Mouse (Mus musculus): ENCODE measurements around the gene Mlh3. TPM values are rescaled to one million over a fixed set of nuclear protein-coding genes. Genes with fewer than 3 reads are reported as not detected.

Mlh3 gene
- polyA plus RNA-seq, 1 experiment from 2014 or later = 9.8 TPM

- Histone ChIP-seq H3K27me3 (no peaks in the 10 kb centered on the region), H3K4me3 (peak overlapping the region; percentile 78), H3K36me3 (0 out of 2 replicates have a peak, but pooled peaks cover 3% of the 10 kb centered on the region), H3K4me1 (peaks cover 6% of the 10 kb centered on the region), H3K9ac (replicated peaks) (peak overlapping the region; percentile 88), H3K9me3 (no peaks in the 10 kb centered on the region), H3K4me2 (replicated peaks) (peak overlapping the region; percentile 88), H3K27ac (replicated peaks) (peak overlapping the region; percentile 75)
- ATAC-seq (ENCODE audit: low FRiP score, low read depth) = peak; percentile 99
- WGBS = under 1% methylated on average over 31 of the region's 31 CpGs
Observed at GRCm38 (mm10) chr12:85280105-85280844, 9.9 kb upstream of the Mlh3 start.

- Histone ChIP-seq H3K4me2 (replicated peaks) (peak overlapping the region; percentile 88), H3K4me1 (peaks cover 6% of the 10 kb centered on the region), H3K27me3 (no peaks in the 10 kb centered on the region), H3K27ac (replicated peaks) (peak overlapping the region; percentile 75), H3K4me3 (peak overlapping the region; percentile 78), H3K9me3 (no peaks in the 10 kb centered on the region), H3K9ac (replicated peaks) (peak overlapping the region; percentile 88), H3K36me3 (0 out of 2 replicates have a peak, but pooled peaks cover 3% of the 10 kb centered on the region)
- ATAC-seq (ENCODE audit: low FRiP score, low read depth) = peak; percentile 28; the same call in 1 of the 2 replicates
- 8% methylated on average over 10 of the region's 10 CpGs for WGBS
Observed at GRCm38 (mm10) chr12:85279396-85280080, 9.1 kb upstream of the Mlh3 start.

GRCm38 (mm10) chr12:85278919-85279318 lies 8.5 kb upstream of the Mlh3 start:
- Histone ChIP-seq H3K9ac (replicated peaks) (no peak overlapping the region), H3K4me1 (peaks cover 6% of the 10 kb centered on the region)
- 92% methylated on average over 10 of the region's 10 CpGs for WGBS

GRCm38 (mm10) chr12:85276273-85276672 lies 5.9 kb upstream of the Mlh3 start:
- Histone ChIP-seq H3K36me3 (0 out of 2 replicates have a peak, but pooled peaks cover 3% of the 10 kb centered on the region), H3K27ac (replicated peaks) (no peak overlapping the region), H3K4me1 (peaks cover 6% of the 10 kb centered on the region), H3K9ac (replicated peaks) (no peak overlapping the region), H3K9me3 (no peaks in the 10 kb centered on the region), H3K4me3 (no peak overlapping the region), H3K27me3 (no peaks in the 10 kb centered on the region), H3K4me2 (replicated peaks) (no peak overlapping the region)
- no peak for ATAC-seq (ENCODE audit: low FRiP score, low read depth)
- WGBS = 78% methylated on average over 5 of the region's 5 CpGs

More at GRCm38 (mm10) chr12:85278919-85279318, 8.5 kb upstream of the Mlh3 start:
- no peaks in the 10 kb centered on the region for H3K9me3 ChIP-seq
- H3K4me2 ChIP-seq (replicated peaks) = no peak overlapping the region
- H3K27ac ChIP-seq (replicated peaks) = no peak overlapping the region
- ATAC-seq (ENCODE audit: low FRiP score, low read depth) = no peak
- H3K4me3 ChIP-seq = no peak overlapping the region
- H3K27me3 ChIP-seq = no peaks in the 10 kb centered on the region
- 0 out of 2 replicates have a peak, but pooled peaks cover 3% of the 10 kb centered on the region for H3K36me3 ChIP-seq

- Histone ChIP-seq H3K27me3 (no peaks in the 10 kb centered on the region), H3K4me2 (replicated peaks) (no peak overlapping the region), H3K27ac (replicated peaks) (no peak overlapping the region), H3K9me3 (no peaks in the 10 kb centered on the region), H3K4me3 (no peak overlapping the region), H3K4me1 (peaks cover 4% of the 10 kb centered on the region; the same call in 1 of the 2 replicates), H3K9ac (replicated peaks) (no peak overlapping the region), H3K36me3 (0 out of 2 replicates have a peak, but pooled peaks cover 3% of the 10 kb centered on the region)
- no peak for ATAC-seq (ENCODE audit: low FRiP score, low read depth)
- 88% methylated on average over 10 of the region's 10 CpGs for WGBS
Observed at GRCm38 (mm10) chr12:85273508-85273907, 3.1 kb upstream of the Mlh3 start.

- H3K9me3 ChIP-seq = no peaks in the 10 kb centered on the region
- peaks cover 4% of the 10 kb centered on the region; the same call in 1 of the 2 replicates for H3K4me1 ChIP-seq
- no peaks in the 10 kb centered on the region for H3K36me3 ChIP-seq
- H3K27me3 ChIP-seq = no peaks in the 10 kb centered on the region
- ATAC-seq (ENCODE audit: low FRiP score, low read depth) = no peak
- H3K4me3 ChIP-seq = no peak overlapping the region
- no peak overlapping the region for H3K4me2 ChIP-seq (replicated peaks)
- 79% methylated on average over 4 of the region's 4 CpGs for WGBS
- H3K27ac ChIP-seq (replicated peaks) = no peak overlapping the region
- no peak overlapping the region for H3K9ac ChIP-seq (replicated peaks)
Observed at GRCm38 (mm10) chr12:85271843-85272206, 1.4 kb upstream of the Mlh3 start.

- H3K27me3 ChIP-seq = no peaks in the 10 kb centered on the region
- no peak overlapping the region for H3K4me2 ChIP-seq (replicated peaks)
- no peaks in the 10 kb centered on the region for H3K36me3 ChIP-seq
- no peaks in the 10 kb centered on the region for H3K9me3 ChIP-seq
- no peak overlapping the region for H3K27ac ChIP-seq (replicated peaks)
- no peak overlapping the region for H3K9ac ChIP-seq (replicated peaks)
- H3K4me1 ChIP-seq = peaks cover 4% of the 10 kb centered on the region; the same call in 1 of the 2 replicates
- ATAC-seq (ENCODE audit: low FRiP score, low read depth) = no peak
- no peak overlapping the region for H3K4me3 ChIP-seq
- 80% methylated on average over 7 of the region's 7 CpGs for WGBS
Observed at GRCm38 (mm10) chr12:85271132-85271842, 888 bp upstream of the Mlh3 start.

- H3K36me3 ChIP-seq = no peaks in the 10 kb centered on the region
- peak overlapping the region; percentile 85 for H3K27ac ChIP-seq (replicated peaks)
- peaks cover 4% of the 10 kb centered on the region; the same call in 1 of the 2 replicates for H3K4me1 ChIP-seq
- H3K9me3 ChIP-seq = no peaks in the 10 kb centered on the region
- H3K9ac ChIP-seq (replicated peaks) = peak overlapping the region; percentile 68
- peak overlapping the region; percentile 60 for H3K4me3 ChIP-seq
- peak overlapping the region; percentile 54 for H3K4me2 ChIP-seq (replicated peaks)
- no peaks in the 10 kb centered on the region for H3K27me3 ChIP-seq
- ATAC-seq (ENCODE audit: low FRiP score, low read depth) = no peak
- 61% methylated on average over 3 of the region's 3 CpGs for WGBS
Observed at GRCm38 (mm10) chr12:85269821-85270220, 578 bp downstream of the Mlh3 start.

- no peak for ATAC-seq (ENCODE audit: low FRiP score, low read depth)
- Histone ChIP-seq H3K9ac (replicated peaks) (no peak overlapping the region), H3K4me1 (peaks cover 6% of the 10 kb centered on the region; the same call in 1 of the 2 replicates), H3K27ac (replicated peaks) (no peak overlapping the region), H3K4me3 (no peak overlapping the region), H3K4me2 (replicated peaks) (no peak overlapping the region), H3K27me3 (no peaks in the 10 kb centered on the region), H3K36me3 (no peaks in the 10 kb centered on the region), H3K9me3 (no peaks in the 10 kb centered on the region)
- 91% methylated on average over 3 of the region's 3 CpGs for WGBS
Observed at GRCm38 (mm10) chr12:85266248-85266647, 4.2 kb downstream of the Mlh3 start.

- no peaks in the 10 kb centered on the region for H3K36me3 ChIP-seq
- H3K4me3 ChIP-seq = no peak overlapping the region
- H3K4me1 ChIP-seq = peaks cover 4% of the 10 kb centered on the region; the same call in 1 of the 2 replicates
- H3K27ac ChIP-seq (replicated peaks) = no peak overlapping the region
- WGBS = 73% methylated on average over 7 of the region's 7 CpGs
- H3K9ac ChIP-seq (replicated peaks) = no peak overlapping the region
- no peaks in the 10 kb centered on the region for H3K27me3 ChIP-seq
- H3K4me2 ChIP-seq (replicated peaks) = no peak overlapping the region
- ATAC-seq (ENCODE audit: low FRiP score, low read depth) = no peak
- no peaks in the 10 kb centered on the region for H3K9me3 ChIP-seq
Observed at GRCm38 (mm10) chr12:85264940-85265339, 5.5 kb downstream of the Mlh3 start.

GRCm38 (mm10) chr12:85264531-85264930 lies 5.9 kb downstream of the Mlh3 start:
- ATAC-seq (ENCODE audit: low FRiP score, low read depth) = no peak
- no peak overlapping the region for H3K27ac ChIP-seq (replicated peaks)

More at GRCm38 (mm10) chr12:85264531-85264930, 5.9 kb downstream of the Mlh3 start:
- Histone ChIP-seq H3K36me3 (no peaks in the 10 kb centered on the region), H3K4me1 (0 out of 2 replicates have a peak, but pooled peaks cover 2% of the 10 kb centered on the region), H3K27me3 (no peaks in the 10 kb centered on the region), H3K9ac (replicated peaks) (no peak overlapping the region), H3K4me2 (replicated peaks) (no peak overlapping the region), H3K4me3 (no peak overlapping the region), H3K9me3 (no peaks in the 10 kb centered on the region)
- 94% methylated on average over 8 of the region's 8 CpGs for WGBS
